Mouse (Mus musculus) megakaryocyte-erythroid progenitor cell, adult 5-6 weeks (primary cell): ENCODE results near the gene Slc9a3r2. TPM values are rescaled to one million over a fixed set of nuclear protein-coding genes. Genes with fewer than 3 reads are reported as not detected.
"Not testable (repeated sequence)": the region's sequence is repeated elsewhere in the genome, so short reads cannot be mapped to it uniquely, and the experiment has no call there.

ENCODE experiments used
- ATAC-seq: replicated peaks from 2 replicates; pipeline ENCODE4 v1.8.0; 2016; ENCODE audit warnings: mild to moderate bottlenecking, inconsistent platforms; ENCODE audit not compliant: severe bottlenecking, poor library complexity, low FRiP score, low TSS enrichment
- total RNA-seq, 2 experiments: library from RNA; stranded (forward) in 1 of 2; stranded (reverse) in 1 of 2; fragments of 200-1000, 215-1000 nt in 1 of 2; fragments of >200 nt in 1 of 2; fragmentation: Nextera tagmentation in 1 of 2; gene quantifications; 2 replicates each; pipeline ENCODE4 v1.2.3; 2014 to 2017

Gene Slc9a3r2
- total RNA-seq, 2 experiments from 2014 or later = 1.6 TPM; not detected in 1

GRCm38 (mm10) chr17:24669545-24670245 lies 19.6 kb upstream of the Slc9a3r2 start, which contains the start of gene Zfp598:
Zfp598 (plus strand) TSS chr17:24669687.
- peak; percentile 91 for ATAC-seq

GRCm38 (mm10) chr17:24669214-24669544 lies 19.1 kb upstream of the Slc9a3r2 start:
- ATAC-seq = not testable (repeated sequence)

- peak; percentile 50; the same call in 1 of the 2 replicates for ATAC-seq
Observed at GRCm38 (mm10) chr17:24667416-24667815, 17.3 kb upstream of the Slc9a3r2 start.

- ATAC-seq = not testable (repeated sequence)
Observed at GRCm38 (mm10) chr17:24667011-24667410, 16.9 kb upstream of the Slc9a3r2 start.

DNA sequence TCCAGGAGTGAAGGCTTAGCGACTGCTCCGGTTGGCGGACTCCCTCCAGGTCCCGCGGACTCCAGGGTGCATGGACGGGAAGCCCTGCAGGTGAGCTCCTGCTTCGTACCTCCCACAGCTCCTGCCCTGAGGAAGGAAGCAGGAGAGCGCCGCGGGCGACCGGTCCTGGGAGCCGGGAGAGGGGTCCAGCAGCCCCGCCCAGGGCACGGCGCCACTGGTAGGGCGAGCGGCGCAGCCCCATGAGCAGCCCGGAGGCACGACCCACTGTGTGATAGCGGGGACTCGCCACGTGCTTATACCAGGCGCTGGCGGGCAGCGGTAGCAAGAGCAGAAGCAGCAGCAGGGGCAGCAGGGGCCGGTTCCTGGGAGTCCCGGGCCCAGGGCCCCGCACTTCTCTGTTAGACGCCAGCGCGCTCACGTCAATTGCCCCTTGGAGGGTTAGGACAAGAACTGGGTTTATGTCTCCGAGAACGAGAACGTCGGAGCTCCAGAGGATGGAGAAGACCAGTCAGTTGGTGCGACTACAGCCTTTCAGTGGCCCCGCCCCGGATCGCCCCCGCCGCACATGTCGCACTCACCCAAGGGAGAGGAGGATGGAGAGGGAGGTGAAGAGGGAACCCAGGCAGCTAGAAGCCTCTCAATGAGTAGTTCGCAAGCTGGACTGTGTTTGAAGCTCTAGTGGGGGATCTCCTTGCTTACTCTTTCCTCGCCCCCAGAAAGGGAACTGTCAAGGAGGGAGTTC lies 8.1 kb upstream of the Slc9a3r2 start, which contains the start of gene Npw:
Npw (minus strand) TSS at position 441 of the 742 bp plus-strand sequence.
- ATAC-seq = peak; percentile 70

DNA sequence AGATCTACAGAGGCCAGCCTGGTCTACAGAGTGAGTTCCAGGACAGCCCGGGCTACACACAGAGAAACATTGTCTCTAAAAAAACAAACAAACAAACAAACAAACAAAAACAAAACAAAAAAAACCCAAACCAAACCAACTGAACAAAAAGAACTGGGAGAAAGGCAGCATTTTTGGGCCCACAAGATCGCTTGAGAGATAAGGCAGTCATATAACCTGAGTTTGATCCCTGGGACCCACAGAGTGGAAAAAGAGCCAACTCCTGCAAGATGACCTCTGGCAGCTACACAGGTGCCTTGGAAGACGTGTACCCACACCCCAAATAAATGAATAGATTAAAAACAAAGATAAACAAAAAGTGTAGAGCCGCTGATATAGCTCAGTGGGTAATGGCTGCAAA lies 4.8 kb upstream of the Slc9a3r2 start:
- no peak for ATAC-seq

- peak; percentile 67 for ATAC-seq
Observed at GRCm38 (mm10) chr17:24653967-24654710, 4.0 kb upstream of the Slc9a3r2 start.

DNA sequence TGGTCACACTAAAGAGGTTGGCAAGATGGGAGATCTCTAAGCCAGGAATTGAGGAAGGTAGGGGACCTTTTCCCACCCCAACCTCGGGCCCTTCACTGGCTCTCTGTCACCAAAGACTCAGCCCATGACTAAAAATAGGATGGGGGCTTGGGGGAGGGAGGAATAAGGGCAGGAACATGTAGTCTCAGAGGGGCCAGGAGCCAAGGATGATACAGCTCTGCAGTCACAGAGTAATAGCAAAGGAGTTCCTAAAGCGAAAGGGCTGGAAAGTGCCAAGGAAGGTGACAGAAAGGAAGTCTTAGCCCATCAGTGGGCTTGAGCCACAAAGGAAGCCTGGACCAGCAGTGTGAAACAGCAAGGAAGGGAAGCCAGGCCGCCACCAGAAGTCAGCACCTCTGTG lies 1.7 kb upstream of the Slc9a3r2 start:
- ATAC-seq = no peak

- no peak for ATAC-seq
Observed at GRCm38 (mm10) chr17:24650766-24651165, 639 bp upstream of the Slc9a3r2 start.

DNA sequence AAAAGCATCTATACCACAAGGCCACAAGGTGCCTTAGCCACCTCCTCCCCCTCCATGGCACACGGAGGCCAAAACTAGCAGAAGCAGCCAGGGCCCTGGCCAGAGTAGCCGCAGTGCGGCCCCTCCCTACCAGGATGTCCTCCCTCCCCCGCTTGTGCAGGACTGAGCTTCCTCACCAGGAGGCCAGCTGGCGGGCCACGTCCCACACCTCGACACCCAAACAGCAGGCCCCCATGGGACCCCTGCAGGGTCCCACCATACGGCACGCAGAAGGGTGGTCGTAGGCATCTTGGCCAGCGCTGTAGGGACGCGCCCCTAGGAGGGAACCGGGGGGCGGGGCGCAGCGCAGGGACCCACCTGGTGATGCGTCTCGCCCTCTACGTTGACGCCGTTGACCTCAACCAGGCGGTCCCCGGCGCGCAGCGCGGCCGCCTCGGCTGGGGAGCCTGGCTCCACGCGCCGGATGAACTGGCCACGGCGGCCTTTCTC lies 502 bp downstream of the Slc9a3r2 start:
- no peak for ATAC-seq

- ATAC-seq = no peak
Observed at GRCm38 (mm10) chr17:24648731-24649377, 1.3 kb downstream of the Slc9a3r2 start.

GRCm38 (mm10) chr17:24647493-24647892 lies 2.6 kb downstream of the Slc9a3r2 start:
- no peak for ATAC-seq

DNA sequence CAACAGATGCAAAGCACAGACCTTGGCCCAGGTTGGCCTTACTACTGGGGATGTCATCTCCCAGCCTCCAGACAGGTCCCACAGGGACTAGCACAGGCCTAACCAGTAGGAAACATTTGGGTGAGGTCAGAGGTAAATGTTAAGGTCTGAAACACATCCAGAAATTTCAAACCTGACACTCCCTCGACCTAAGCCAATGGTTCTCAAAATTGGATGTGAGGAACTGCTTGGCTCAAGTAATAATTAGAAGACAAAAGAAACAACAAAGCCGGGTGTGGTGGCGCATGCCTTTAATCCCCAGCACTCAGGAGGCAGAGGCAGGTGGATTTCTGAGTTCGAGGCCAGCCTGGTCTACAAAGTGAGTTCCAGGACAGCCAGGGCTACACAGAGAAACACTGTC lies 3.7 kb downstream of the Slc9a3r2 start:
- ATAC-seq = no peak

DNA sequence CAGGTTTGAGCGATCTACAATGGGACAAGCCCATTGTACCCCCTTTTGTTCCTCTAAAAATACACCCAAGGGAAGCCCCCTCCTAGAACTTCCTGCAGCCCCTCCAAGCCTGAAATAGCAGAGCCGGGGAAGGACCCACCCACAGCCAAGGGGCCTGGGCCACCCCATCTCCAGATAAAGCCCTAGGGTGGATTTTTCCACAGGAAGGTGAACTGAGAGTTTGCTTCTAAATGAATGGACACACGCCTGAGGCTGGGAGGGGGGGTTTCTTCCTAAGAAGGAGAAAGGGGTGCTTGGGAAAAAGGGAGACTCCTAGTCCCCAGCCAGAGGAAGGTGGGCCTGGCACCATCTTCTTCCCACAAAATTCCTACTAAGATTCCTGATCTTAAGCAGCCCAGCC lies 4.2 kb downstream of the Slc9a3r2 start:
- ATAC-seq = no peak

DNA sequence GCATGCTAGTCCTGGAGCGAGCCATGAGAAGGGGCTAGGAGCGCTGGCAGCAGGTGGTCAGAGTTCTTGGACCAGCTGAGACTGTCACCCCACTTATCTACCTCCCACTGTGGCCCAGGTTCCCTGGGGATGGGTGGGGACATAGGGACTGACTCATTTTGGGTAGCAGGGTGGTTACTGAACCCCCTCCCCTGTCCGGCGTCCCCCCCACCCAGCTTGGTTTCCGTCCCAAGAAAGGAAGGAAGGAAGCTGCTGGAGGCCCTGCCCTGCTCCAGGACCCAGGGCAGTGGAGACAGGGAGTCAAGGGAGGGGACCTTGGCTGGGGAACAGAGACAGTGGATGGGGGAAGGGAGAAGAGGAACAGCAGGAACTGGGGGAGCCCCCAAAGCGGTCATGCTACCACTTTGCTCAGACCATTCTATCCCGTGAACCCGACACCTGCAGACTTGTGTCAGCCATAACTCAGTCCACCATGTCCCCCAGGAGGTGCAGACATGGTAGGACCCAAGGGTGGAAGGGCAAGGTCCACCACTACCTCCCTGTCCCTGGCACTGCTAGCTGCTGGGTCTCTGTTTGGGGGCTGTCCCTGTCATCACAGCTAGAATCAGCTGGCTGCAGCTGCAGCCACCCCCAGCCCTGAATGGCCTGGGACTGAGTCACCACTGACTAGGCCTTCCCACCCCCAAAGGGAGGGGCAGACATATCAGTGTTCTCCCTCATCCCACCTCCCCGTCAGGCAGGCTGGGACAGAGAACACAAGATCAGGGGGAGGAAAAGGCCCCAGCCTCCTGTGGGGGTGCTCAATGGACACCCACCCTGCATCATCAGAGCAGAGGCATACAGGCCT lies 5.0 kb downstream of the Slc9a3r2 start:
- no peak for ATAC-seq

- no peak for ATAC-seq
Observed at GRCm38 (mm10) chr17:24644030-24644715, 6.0 kb downstream of the Slc9a3r2 start.

DNA sequence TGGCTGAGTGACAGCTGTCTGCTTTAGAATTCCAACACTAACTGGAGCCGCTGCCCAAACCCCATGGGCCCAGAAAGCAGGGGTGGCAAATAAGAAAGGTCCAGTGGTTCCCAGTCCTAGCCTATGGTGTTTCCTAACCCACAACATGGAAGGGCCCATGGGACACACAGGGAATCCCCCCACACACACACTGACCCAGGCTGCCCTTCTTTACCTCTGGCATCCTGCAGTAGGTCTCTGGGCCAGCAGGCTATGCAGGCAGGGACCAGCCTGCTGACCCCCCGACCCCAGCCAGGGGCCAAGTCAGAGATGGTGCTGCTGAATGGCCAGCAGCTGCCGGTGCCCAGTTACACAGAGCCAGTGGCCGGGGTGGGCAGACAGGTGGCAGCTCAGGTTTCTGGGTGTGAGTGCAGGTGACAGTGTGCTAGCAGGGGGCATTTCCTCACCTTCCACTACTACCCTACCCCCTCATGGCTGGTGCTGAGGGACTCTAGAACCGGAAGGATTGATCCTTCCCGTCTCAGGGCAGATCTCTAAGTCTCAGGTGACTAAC lies 7.3 kb downstream of the Slc9a3r2 start:
- ATAC-seq = no peak

DNA sequence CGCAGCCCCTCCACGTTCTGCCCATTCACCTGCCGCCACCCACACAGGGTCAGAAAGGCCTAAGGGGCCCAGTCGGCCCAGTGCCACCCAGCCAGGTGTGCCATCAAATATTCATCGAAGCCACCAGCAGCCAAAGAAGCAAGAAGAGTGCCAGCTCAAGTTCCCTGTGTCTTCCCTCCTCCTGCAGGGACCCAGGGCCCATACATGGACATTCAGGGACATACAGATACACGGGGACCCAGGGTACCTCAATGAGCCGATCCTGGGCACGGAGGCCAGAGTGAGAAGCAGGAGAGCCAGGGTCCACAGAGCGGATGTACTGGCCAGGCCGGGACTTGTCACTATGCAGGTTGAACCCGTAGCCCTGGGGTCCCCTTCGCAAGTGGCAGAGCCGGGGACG lies 8.2 kb downstream of the Slc9a3r2 start:
- no peak for ATAC-seq
